Mouse (Mus musculus): ENCODE measurements around the gene Rhbdf2. TPM values are rescaled to one million over a fixed set of nuclear protein-coding genes. Genes with fewer than 3 reads are reported as not detected.

Gene Rhbdf2
- polyA plus RNA-seq, 1 experiment from 2014 or later = 15.6 TPM

GRCm38 (mm10) chr11:116580031-116580652 lies 46.7 kb downstream of the Rhbdf2 start:
- ChIA-PET CTCF (interaction anchor here (2.0 kb wide), 1 partner anchor 12 kb away, joined by 8 read pairs; no protein-coding TSS in a partner anchor), POLR2A (no interaction called here)
- in situ Hi-C loops (cut with MboI; ENCODE audit: low pct_unique_long_range_greater_than_20kb) = no loop called here
- ATAC-seq (no peak), DNase-seq (ENCODE audit: low read depth, low spot score) (peak; percentile 27)
- no peaks in the 10 kb centered on the region for H3K27me3 ChIP-seq
- no peak for TF ChIP-seq CTCF (IDR thresholded peaks at IDR 0.05)

- ATAC-seq (no peak), DNase-seq (ENCODE audit: low read depth, low spot score) (no peak)
- no peaks in the 10 kb centered on the region for H3K27me3 ChIP-seq
- POLR2A ChIA-PET = interaction anchor here (1.0 kb wide), 1 partner anchor 13 kb away, joined by 3 read pairs; no protein-coding TSS in a partner anchor
- in situ Hi-C loops (cut with MboI; ENCODE audit: low pct_unique_long_range_greater_than_20kb) = no loop called here
- no peak for TF ChIP-seq CTCF (IDR thresholded peaks at IDR 0.05)
- CTCF ChIA-PET = interaction anchor here (1.1 to 2.0 kb wide), 2 partner anchors 13 to 49 kb away, joined by 3 to 8 read pairs; no protein-coding TSS in a partner anchor
Observed at GRCm38 (mm10) chr11:116579280-116579679, 47.5 kb downstream of the Rhbdf2 start.

GRCm38 (mm10) chr11:116575396-116575795 lies 51.4 kb downstream of the Rhbdf2 start:
- no peak for DNase-seq (ENCODE audit: low read depth, low spot score)
- POLR2A ChIA-PET = interaction anchor here (0.5 kb wide), 1 partner anchor 231 kb away, joined by 8 read pairs; no protein-coding TSS in a partner anchor
- no peaks in the 10 kb centered on the region for H3K27me3 ChIP-seq
- in situ Hi-C loops (cut with MboI; ENCODE audit: low pct_unique_long_range_greater_than_20kb) = no loop called here
- no peak for ATAC-seq
- no peak for TF ChIP-seq CTCF (IDR thresholded peaks at IDR 0.05)
- CTCF ChIA-PET = interaction anchor here (1.2 to 2.4 kb wide), 3 partner anchors 11 to 21 kb away, joined by 4 to 10 read pairs (median 4); partner anchors contain the start of gene Aanat

- DNase-seq (ENCODE audit: low read depth, low spot score) = no peak
- TF ChIP-seq CTCF (IDR thresholded peaks at IDR 0.05) = no peak
- POLR2A ChIA-PET = no interaction called here
- ATAC-seq = no peak
- no peaks in the 10 kb centered on the region for H3K27me3 ChIP-seq
- in situ Hi-C loops (cut with MboI; ENCODE audit: low pct_unique_long_range_greater_than_20kb) = no loop called here
- CTCF ChIA-PET = interaction anchor here (1.8 to 2.4 kb wide), 2 partner anchors 11 to 18 kb away, joined by 4 to 10 read pairs; partner anchors contain the start of gene Aanat
Observed at GRCm38 (mm10) chr11:116574982-116575381, 51.8 kb downstream of the Rhbdf2 start.

- ChIA-PET CTCF (interaction anchor here (2.4 kb wide), 1 partner anchor 12 kb away, joined by 10 read pairs; the partner anchor contains the start of gene Aanat), POLR2A (no interaction called here)
- H3K27me3 ChIP-seq = no peaks in the 10 kb centered on the region
- DNase-seq (ENCODE audit: low read depth, low spot score) (no peak), ATAC-seq (no peak)
- no peak for TF ChIP-seq CTCF (IDR thresholded peaks at IDR 0.05)
- in situ Hi-C loops (cut with MboI; ENCODE audit: low pct_unique_long_range_greater_than_20kb) = no loop called here
Observed at GRCm38 (mm10) chr11:116574486-116574885, 52.3 kb downstream of the Rhbdf2 start.

GRCm38 (mm10) chr11:116572756-116573543 lies 53.9 kb downstream of the Rhbdf2 start:
- ATAC-seq (no peak), DNase-seq (ENCODE audit: low read depth, low spot score) (no peak)
- POLR2A ChIA-PET = no interaction called here
- in situ Hi-C loops (cut with MboI; ENCODE audit: low pct_unique_long_range_greater_than_20kb) = no loop called here
- CTCF ChIA-PET = no interaction called here
- TF ChIP-seq CTCF (IDR thresholded peaks at IDR 0.05) = no peak
- H3K27me3 ChIP-seq = no peaks in the 10 kb centered on the region

- no peaks in the 10 kb centered on the region for H3K27me3 ChIP-seq
- ATAC-seq (no peak), DNase-seq (ENCODE audit: low read depth, low spot score) (no peak)
- in situ Hi-C loops (cut with MboI; ENCODE audit: low pct_unique_long_range_greater_than_20kb) = no loop called here
- POLR2A ChIA-PET = no interaction called here
- TF ChIP-seq CTCF (IDR thresholded peaks at IDR 0.05) = no peak
- CTCF ChIA-PET = interaction anchor here (1.4 to 1.5 kb wide), 2 partner anchors 14 to 18 kb away, joined by 3 to 4 read pairs; partner anchors contain the start of gene Aanat
Observed at GRCm38 (mm10) chr11:116571767-116572679, 54.8 kb downstream of the Rhbdf2 start.

- ATAC-seq = no peak
- no peak for TF ChIP-seq CTCF (IDR thresholded peaks at IDR 0.05)
- no peaks in the 10 kb centered on the region for H3K27me3 ChIP-seq
- ChIA-PET CTCF (interaction anchor here (1.0 to 1.5 kb wide), 6 partner anchors 15 to 58 kb away, joined by 3 to 4 read pairs (median 3); partner anchors contain the start of gene Aanat), POLR2A (no interaction called here)
- in situ Hi-C loops (cut with MboI; ENCODE audit: low pct_unique_long_range_greater_than_20kb) = no loop called here
- DNase-seq (ENCODE audit: low read depth, low spot score) = no peak
Observed at GRCm38 (mm10) chr11:116570821-116571220, 56.0 kb downstream of the Rhbdf2 start.

GRCm38 (mm10) chr11:116567531-116567930 lies 59.3 kb downstream of the Rhbdf2 start:
- no peak for TF ChIP-seq CTCF (IDR thresholded peaks at IDR 0.05)

More at GRCm38 (mm10) chr11:116567531-116567930, 59.3 kb downstream of the Rhbdf2 start:
- ATAC-seq = no peak
- POLR2A ChIA-PET = interaction anchor here (1.0 kb wide), 1 partner anchor 19 kb away, joined by 3 read pairs; the partner anchor contains the start of gene Aanat
- H3K27me3 ChIP-seq = no peaks in the 10 kb centered on the region
- in situ Hi-C loops (cut with MboI; ENCODE audit: low pct_unique_long_range_greater_than_20kb) = no loop called here
- CTCF ChIA-PET = interaction anchor here (1.0 to 2.4 kb wide), 3 partner anchors 11 to 25 kb away, joined by 3 to 8 read pairs (median 4); no protein-coding TSS in a partner anchor
- no peak for DNase-seq (ENCODE audit: low read depth, low spot score)

Data from Patski (cell line).